Mouse (Mus musculus) spleen, adult 2 months (tissue): ENCODE results near the gene Fbxl21. TPM values are rescaled to one million over a fixed set of nuclear protein-coding genes. Genes with fewer than 3 reads are reported as not detected.

Experiments
- DNase-seq, 2 experiments: peaks; one replicate each; pipeline versions ENCODE4 v3.0.0 to v3.0.0-alpha.2; 2012 to 2021; ENCODE audit warnings: low spot score in 2 of 2, low read depth in 1 of 2
- H3K27ac ChIP-seq: fragments of 200-500 bp; 2 replicates; pipeline ENCODE4 v1.5.1; 2012; ENCODE audit warnings: low read length, inconsistent platforms; ENCODE audit not compliant: insufficient read depth
- H3K27me3 ChIP-seq: fragments of 200-500 bp; 2 replicates; pipeline ENCODE4 v1.6.1; 2012; ENCODE audit warnings: mild to moderate bottlenecking, moderate library complexity, low read length, inconsistent platforms; ENCODE audit not compliant: control insufficient read depth, insufficient read depth
- H3K36me3 ChIP-seq: fragments of 200-500 bp; 2 replicates; pipeline ENCODE4 v1.6.1; 2012; ENCODE audit warnings: mild to moderate bottlenecking, low read length, inconsistent platforms; ENCODE audit not compliant: control insufficient read depth, insufficient read depth
- H3K4me1 ChIP-seq: fragments of 200-500 bp; 2 replicates; pipeline ENCODE4 v1.6.1; 2011; ENCODE audit warnings: inconsistent platforms; ENCODE audit not compliant: control insufficient read depth, insufficient read depth, insufficient read length
- H3K4me3 ChIP-seq: fragments of 200-500 bp; 2 replicates; pipeline ENCODE4 v1.5.1; 2011; ENCODE audit warnings: mild to moderate bottlenecking, inconsistent platforms; ENCODE audit not compliant: insufficient read depth, insufficient read length; ENCODE audit errors: extremely low read depth
- CTCF ChIP-seq: fragments of 200-500 bp; IDR thresholded peaks from 2 replicates; pipeline ENCODE4 v1.5.1; 2011; ENCODE audit warnings: mild to moderate bottlenecking, inconsistent platforms; ENCODE audit not compliant: insufficient read depth, insufficient read length, insufficient replicate concordance; ENCODE audit errors: extremely low read depth
- POLR2A ChIP-seq: fragments of 200-500 bp; IDR thresholded peaks from 2 replicates; pipeline ENCODE4 v1.6.1; 2011; ENCODE audit warnings: low read depth, low read length, inconsistent platforms
- WGBS: fragments of 180-500 bp; shearing (Covaris S2); methylation state at CpG from one replicate; pipeline ENCODE4 v1.1.7; 2018; 5-methylcytosine and 5-hydroxymethylcytosine counted together
- polyA plus RNA-seq: library from polyadenylated mRNA; depleted of rRNA; stranded (reverse); fragments of >200 nt; gene quantifications from 2 replicates; pipeline ENCODE4 v1.2.3, GENCODE M21; 2012

Gene Fbxl21
- polyA plus RNA-seq, 1 experiment = 0.41 TPM

DNA sequence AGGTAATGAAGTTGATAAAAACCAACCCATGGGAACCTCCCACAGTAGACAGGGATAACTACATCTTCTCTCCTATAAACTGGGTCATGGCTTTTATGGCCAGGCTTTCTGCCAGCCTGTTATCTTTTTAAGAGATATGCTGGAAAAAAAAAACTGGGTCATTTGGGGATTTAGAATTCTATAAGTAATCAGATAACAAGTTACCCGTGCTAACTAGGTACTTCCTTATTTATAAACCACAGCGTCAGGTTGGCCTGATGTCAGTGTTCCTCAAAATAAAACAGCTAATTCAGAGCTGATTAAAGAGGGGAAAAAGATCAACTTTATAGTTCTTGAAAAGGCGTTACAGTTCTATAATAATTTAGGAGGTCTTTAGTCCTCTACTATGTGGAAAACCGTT lies 6.8 kb downstream of the Fbxl21 start:
- TF ChIP-seq CTCF (no peak), POLR2A (no peak)
- no peak for DNase-seq
- H3K4me3 ChIP-seq = no peak overlapping the region
- WGBS = 19% methylated on average over 4 of the region's 4 CpGs
- H3K27ac ChIP-seq = no peak overlapping the region
- H3K4me1 ChIP-seq = no peaks in the 10 kb centered on the region
- no peaks in the 10 kb centered on the region for H3K36me3 ChIP-seq
- H3K27me3 ChIP-seq = no peaks in the 10 kb centered on the region

DNA sequence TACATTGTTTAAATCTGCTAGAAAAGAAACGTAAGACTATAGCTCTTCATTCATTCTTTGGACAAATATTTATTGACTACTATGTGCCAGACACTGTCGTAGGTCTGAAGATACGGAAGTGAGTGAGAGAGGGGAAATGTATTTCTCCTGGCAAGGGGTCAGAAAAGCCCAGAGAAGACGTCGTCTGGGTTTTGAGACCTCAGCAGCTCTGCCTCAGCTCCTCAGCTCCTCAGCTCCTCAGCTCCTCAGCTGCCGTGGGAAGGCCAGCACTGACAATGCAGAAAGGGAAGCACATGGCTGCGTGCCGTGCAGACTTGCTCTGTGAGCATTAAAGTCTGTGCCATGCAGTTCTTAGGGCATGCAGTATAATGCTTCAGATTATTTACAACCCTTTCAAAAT lies 7.4 kb downstream of the Fbxl21 start:
- no peak for DNase-seq
- no peaks in the 10 kb centered on the region for H3K36me3 ChIP-seq
- no peak overlapping the region for H3K4me3 ChIP-seq
- no peak overlapping the region for H3K27ac ChIP-seq
- TF ChIP-seq POLR2A (no peak), CTCF (no peak)
- WGBS = 19% methylated on average over 8 of the region's 8 CpGs
- no peaks in the 10 kb centered on the region for H3K4me1 ChIP-seq
- no peaks in the 10 kb centered on the region for H3K27me3 ChIP-seq

DNA sequence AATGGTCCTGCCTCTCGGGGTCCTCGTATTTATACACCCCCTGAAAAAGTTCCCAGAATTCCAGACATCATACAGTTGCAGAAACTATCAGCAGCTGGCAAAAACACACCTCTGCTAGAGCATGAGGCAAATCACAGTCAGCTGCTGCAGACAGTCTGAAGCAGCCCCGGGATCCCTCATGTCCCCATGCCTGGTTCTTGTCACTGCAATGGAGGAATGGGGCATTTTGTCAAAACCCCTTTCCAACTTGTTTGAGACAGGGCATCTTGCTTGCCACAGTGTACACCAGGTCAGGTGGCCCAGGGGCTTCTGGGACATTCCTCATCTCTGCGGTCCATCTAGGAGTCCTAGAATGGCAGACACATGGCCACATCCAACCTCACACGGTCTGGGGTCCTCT lies 12.7 kb downstream of the Fbxl21 start:
- no peak for DNase-seq
- no peaks in the 10 kb centered on the region for H3K36me3 ChIP-seq
- TF ChIP-seq POLR2A = no peak
- no peak for TF ChIP-seq CTCF
- WGBS = 83% methylated on average over 5 of the region's 5 CpGs
- H3K27me3 ChIP-seq = no peaks in the 10 kb centered on the region
- no peak overlapping the region for H3K4me3 ChIP-seq
- H3K27ac ChIP-seq = no peak overlapping the region
- no peaks in the 10 kb centered on the region for H3K4me1 ChIP-seq

DNA sequence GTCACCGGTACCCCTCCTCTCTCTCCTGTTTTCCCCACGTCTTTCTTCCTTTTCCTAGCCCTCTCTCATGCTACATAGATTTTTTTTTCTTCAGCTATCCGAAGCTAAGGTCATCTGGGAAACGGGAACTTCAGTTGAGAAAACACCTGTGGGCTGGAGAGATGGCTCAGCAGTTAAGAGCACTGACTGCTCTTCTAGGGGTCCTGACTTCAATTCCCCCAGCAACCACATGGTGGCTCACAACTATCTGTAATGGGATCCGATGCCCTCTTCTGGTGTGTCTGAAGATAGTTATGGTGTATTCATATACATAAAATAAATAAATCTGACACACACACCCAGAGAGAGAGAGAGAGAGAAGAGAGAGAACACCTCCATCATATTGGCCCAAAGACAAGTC lies 13.3 kb downstream of the Fbxl21 start:
- TF ChIP-seq CTCF (no peak), POLR2A (no peak)
- DNase-seq = no peak
- Histone ChIP-seq H3K4me3 (no peak overlapping the region), H3K27ac (no peak overlapping the region), H3K36me3 (no peaks in the 10 kb centered on the region), H3K27me3 (no peaks in the 10 kb centered on the region), H3K4me1 (no peaks in the 10 kb centered on the region)
- WGBS = 81% methylated on average over 5 of the region's 5 CpGs

- DNase-seq = no peak
- Histone ChIP-seq H3K27ac (no peak overlapping the region), H3K4me3 (no peak overlapping the region), H3K4me1 (no peaks in the 10 kb centered on the region), H3K36me3 (no peaks in the 10 kb centered on the region), H3K27me3 (no peaks in the 10 kb centered on the region)
- no peak for TF ChIP-seq POLR2A
- no peak for TF ChIP-seq CTCF
- 85% methylated on average over 12 of the region's 12 CpGs for WGBS
Measured at GRCm38 (mm10) chr13:56537026-56537425, 14.8 kb downstream of the Fbxl21 start.

- WGBS = 87% methylated on average over 4 of the region's 4 CpGs
- H3K4me3 ChIP-seq = no peak overlapping the region
- no peaks in the 10 kb centered on the region for H3K27me3 ChIP-seq
- no peaks in the 10 kb centered on the region for H3K36me3 ChIP-seq
- H3K4me1 ChIP-seq = no peaks in the 10 kb centered on the region
- peak in 1 of 2 experiments; percentile 29 for DNase-seq
- TF ChIP-seq CTCF (no peak), POLR2A (no peak)
- H3K27ac ChIP-seq = no peak overlapping the region
Measured at GRCm38 (mm10) chr13:56539846-56540245, 17.6 kb downstream of the Fbxl21 start.

DNA sequence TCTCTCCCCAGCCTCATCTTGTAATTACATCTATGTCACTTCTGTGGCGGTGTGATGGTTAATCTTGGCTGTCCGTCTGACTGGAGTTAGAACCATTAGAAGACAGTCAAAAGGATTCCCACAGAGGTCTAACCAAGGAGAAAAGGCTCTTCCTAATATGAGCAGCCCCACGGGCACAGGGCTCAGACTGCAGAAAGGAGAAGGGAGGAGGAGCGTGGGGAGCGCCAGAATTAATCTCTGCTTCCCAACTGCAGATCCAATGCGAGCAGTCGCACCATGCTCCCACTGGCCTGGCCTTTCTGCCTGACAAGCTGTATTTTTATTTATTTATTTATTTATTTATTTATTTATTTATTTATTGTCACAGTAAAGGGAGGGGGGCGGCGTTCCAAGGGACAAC lies 21.5 kb downstream of the Fbxl21 start:
- Histone ChIP-seq H3K27ac (no peak overlapping the region), H3K4me3 (no peak overlapping the region), H3K36me3 (no peaks in the 10 kb centered on the region), H3K27me3 (no peaks in the 10 kb centered on the region), H3K4me1 (no peaks in the 10 kb centered on the region)
- 91% methylated on average over 9 of the region's 9 CpGs for WGBS
- DNase-seq = no peak
- TF ChIP-seq CTCF (no peak), POLR2A (no peak)

DNA sequence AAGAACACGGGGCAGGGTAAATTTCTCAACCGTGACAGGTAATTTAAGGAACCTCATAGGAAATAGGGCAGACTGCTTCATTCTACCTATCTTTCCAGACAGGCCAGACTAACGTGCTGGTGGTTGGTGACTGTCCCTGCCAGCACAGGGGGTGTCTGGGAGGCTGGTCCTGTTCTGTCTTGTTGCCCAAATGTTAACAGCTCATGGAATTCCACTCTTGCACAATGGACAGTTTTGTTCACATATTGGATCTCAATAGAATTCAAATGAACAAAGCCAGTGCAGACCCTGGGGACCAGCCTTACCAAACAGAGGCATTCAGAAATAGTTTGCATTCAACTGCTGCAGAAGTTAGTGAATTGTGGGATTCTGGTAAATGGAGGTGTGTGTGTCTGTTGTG lies 22.7 kb downstream of the Fbxl21 start:
- Histone ChIP-seq H3K36me3 (no peaks in the 10 kb centered on the region), H3K4me1 (no peaks in the 10 kb centered on the region), H3K27me3 (no peaks in the 10 kb centered on the region), H3K4me3 (no peak overlapping the region), H3K27ac (no peak overlapping the region)
- DNase-seq = no peak
- 66% methylated on average over 3 of the region's 3 CpGs for WGBS
- TF ChIP-seq POLR2A (no peak), CTCF (no peak)
